Mouse (Mus musculus): ENCODE data around the gene Samd4.

The Samd4 gene

DNA sequence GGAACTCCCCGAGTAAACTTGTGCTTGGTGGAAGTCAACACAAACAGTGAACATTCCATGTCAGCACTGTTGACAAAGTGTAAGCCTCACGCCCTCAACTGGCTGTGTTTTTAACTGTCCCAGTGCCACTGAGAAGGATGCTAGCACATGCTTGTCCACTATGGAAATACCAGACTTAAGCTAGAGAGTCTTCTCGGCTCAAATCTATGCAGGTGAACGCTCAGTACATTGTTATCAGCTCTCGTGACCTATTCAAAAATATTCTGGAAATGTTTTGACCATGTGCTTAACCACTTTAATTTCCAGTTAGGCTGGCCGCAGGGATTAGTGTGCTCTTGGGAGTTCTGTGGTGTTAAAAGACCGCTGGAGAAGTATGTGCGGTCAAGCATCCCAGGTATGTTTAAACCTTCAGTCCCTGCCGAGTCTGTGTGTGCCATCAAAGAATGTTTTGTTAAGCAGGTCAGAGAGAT lies 73.0 kb downstream of the Samd4 start:
- in situ Hi-C loops (cut with MboI, MseI), result no loop called here

- in situ Hi-C loops (cut with MboI, MseI), result no loop called here
Observed at GRCm38 (mm10) chr14:46956121-46956520, 73.5 kb downstream of the Samd4 start.

- in situ Hi-C loops (cut with MboI, MseI), result no loop called here
Observed at GRCm38 (mm10) chr14:46959166-46959721, 76.6 kb downstream of the Samd4 start.

- in situ Hi-C loops (cut with MboI, MseI), result no loop called here
Observed at GRCm38 (mm10) chr14:46959831-46960230, 77.2 kb downstream of the Samd4 start.

DNA sequence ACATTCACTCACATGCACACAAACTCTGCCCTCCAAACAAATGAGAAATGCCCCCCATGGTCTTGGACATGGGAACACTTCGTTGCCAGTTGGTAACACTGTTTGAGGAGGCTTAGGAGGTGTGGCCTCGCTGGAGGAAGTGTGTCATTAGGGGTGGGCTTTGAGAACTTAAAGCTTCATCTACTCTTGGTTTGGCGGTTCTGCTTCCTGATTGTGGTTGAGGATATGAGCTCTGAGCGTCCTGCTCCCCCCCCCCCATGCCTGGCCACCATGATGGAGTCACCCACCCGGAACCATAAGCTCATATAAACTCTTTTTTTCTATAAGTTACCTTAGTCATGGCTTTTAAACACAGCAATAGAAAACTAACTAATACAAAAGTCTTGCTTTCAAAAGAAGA lies 80.2 kb downstream of the Samd4 start:
- in situ Hi-C loops (cut with MboI, MseI), result no loop called here

- in situ Hi-C loops (cut with MboI, MseI), result no loop called here
Observed at GRCm38 (mm10) chr14:46964074-46964872, 81.6 kb downstream of the Samd4 start.

GRCm38 (mm10) chr14:46966206-46966605 lies 83.6 kb downstream of the Samd4 start:
- in situ Hi-C loops (cut with MboI, MseI), result no loop called here

- in situ Hi-C loops (cut with MboI, MseI), result no loop called here
Observed at GRCm38 (mm10) chr14:46968046-46968445, 85.4 kb downstream of the Samd4 start.

- in situ Hi-C loops (cut with MboI, MseI), result no loop called here
Observed at GRCm38 (mm10) chr14:46970673-46971072, 88.0 kb downstream of the Samd4 start.

DNA sequence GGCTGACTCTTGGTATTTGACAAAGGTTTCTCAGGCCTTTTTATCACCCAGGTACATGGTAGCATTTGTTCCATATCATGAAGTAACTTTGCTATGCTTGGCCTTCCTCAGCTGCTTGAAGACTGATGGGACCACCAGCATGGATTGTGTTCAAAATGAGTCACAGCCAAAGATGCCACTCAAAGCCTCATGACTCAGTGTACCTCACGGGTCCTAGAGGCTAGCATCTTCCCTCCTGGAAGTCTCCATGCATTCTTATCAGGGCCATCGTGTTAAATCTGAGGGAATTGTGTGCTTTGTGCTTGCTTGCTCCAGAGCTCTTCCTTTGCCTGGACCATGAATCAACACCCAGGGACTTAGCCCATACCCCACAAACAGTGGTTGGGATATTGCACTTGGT lies 89.1 kb downstream of the Samd4 start:
- in situ Hi-C loops (cut with MboI, MseI), result no loop called here

DNA sequence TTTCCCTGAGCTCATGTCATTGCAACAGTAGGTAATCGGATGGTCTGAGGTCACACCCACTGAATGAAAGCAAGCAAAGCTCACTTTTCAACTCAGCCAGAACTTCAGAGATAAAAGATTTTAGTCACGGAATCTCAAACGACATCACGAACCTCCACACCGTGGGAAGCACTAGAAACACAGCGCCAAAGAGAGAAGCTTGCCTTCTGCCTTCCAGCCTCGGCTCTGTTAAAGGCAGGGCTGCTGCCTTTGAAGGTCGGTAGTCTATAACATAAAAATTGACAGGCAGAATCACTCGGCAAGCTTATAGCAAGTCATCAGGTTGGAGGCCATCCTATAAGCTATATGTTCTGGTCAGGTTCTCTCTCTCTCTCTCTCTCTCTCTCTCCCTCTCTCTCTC lies 92.2 kb downstream of the Samd4 start:
- in situ Hi-C loops (cut with MboI, MseI), result no loop called here

DNA sequence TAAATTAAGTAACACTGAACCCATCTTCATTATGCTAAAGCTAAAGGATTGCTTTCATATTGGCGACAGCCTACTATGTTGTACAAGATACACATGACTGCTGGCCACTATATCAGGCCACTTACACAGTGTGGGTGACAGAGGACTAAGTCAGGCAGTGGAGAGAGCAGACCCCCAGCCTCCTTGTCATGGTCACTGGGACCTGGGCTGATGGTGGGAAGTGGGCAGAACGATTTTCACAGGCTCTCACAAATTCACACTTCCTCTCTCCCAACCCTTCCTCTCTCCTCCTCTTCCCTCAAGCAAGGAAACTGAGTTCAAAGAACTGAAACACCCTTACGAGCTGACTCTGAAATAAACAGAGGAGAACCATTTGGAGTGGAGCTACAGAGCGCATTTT lies 93.3 kb downstream of the Samd4 start:
- in situ Hi-C loops (cut with MboI, MseI), result no loop called here

GRCm38 (mm10) chr14:46976712-46977111 lies 94.1 kb downstream of the Samd4 start:
- in situ Hi-C loops (cut with MboI, MseI), result no loop called here

DNA sequence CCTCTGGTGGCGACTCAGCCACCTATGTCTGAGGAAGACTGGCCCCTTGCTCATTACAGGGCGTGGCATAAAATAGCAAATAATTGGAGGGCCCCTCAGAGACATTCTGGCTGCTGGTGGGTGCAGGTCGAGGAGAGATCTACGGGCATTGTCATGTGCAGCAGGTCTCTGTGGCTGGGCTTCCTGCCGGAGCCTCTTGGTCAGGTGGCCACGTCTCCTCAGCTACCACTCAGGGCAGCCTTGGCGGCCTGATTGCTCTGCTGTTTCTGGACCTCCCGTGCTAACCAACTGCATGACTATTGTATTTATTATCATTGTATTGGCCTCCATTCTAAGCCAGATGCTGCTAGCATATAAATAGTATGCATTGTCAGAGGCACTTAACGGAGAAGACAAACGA lies 95.0 kb downstream of the Samd4 start:
- in situ Hi-C loops (cut with MboI, MseI), result no loop called here

GRCm38 (mm10) chr14:46979172-46979571 lies 96.5 kb downstream of the Samd4 start:
- in situ Hi-C loops (cut with MboI, MseI), result no loop called here

- in situ Hi-C loops (cut with MboI, MseI), result no loop called here
Observed at GRCm38 (mm10) chr14:46980736-46981438, 98.2 kb downstream of the Samd4 start.

GRCm38 (mm10) chr14:46982106-46982505 lies 99.5 kb downstream of the Samd4 start:
- in situ Hi-C loops (cut with MboI, MseI), result no loop called here

GRCm38 (mm10) chr14:46984542-46985125 lies 102.0 kb downstream of the Samd4 start:
- in situ Hi-C loops (cut with MboI, MseI), result no loop called here

DNA sequence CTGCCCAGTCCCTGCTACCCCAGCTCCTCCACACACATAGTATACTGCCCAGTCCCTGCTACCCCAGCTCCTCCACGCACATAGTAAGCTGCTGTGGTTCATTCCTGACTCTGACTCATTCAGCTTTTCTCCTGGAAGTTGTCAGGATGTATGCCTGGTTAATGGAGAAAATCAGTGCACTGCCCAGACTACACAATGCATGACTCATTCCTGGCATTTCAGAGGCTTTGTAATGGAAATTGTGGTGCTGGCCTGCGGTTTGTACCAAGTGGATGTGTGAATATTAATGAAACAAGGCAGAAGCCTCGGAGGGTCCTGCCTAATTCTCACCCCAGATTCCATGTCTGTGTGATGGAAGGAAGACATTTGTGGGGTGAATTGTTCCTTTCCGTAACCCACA lies 107.0 kb downstream of the Samd4 start:
- in situ Hi-C loops (cut with MboI, MseI), result no loop called here

DNA sequence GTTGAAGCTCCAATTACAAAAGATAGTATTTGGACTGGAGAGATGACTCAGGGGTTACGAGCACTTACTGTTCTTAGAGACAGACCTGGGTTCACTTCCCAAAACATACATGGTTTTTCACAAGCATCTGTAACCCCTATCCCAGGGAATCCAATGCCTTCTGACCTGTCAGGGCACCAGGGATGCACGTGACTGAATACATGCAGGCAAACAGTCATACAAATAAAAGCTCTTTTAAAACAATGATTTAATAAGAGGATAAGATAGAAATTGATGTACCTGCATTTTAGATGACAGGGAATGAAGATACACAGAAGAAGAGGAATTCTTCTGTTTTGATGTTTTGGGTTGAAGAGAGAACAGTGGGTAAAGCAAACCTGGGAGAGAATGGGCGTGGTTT lies 107.8 kb downstream of the Samd4 start:
- in situ Hi-C loops (cut with MboI, MseI), result no loop called here

DNA sequence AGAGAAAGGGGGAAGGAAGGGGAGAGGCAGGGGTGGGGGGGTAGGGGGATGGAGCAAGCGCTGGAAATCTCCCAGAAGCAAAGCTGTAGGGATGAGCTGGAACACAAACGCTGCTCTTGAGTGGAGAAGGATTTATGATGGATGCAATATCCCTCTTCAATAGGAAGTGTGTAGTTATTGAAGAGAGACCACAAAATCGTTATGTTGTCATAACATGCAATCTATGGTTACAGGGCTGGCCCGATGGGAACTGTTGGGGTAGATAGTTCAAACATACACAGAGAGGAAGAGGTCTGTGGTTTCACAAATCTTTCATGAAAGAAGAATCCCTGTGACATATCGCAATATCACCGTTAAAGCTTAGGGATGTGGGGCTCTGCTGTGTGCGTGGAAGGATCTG lies 112.0 kb downstream of the Samd4 start:
- in situ Hi-C loops (cut with MboI, MseI), result no loop called here

DNA sequence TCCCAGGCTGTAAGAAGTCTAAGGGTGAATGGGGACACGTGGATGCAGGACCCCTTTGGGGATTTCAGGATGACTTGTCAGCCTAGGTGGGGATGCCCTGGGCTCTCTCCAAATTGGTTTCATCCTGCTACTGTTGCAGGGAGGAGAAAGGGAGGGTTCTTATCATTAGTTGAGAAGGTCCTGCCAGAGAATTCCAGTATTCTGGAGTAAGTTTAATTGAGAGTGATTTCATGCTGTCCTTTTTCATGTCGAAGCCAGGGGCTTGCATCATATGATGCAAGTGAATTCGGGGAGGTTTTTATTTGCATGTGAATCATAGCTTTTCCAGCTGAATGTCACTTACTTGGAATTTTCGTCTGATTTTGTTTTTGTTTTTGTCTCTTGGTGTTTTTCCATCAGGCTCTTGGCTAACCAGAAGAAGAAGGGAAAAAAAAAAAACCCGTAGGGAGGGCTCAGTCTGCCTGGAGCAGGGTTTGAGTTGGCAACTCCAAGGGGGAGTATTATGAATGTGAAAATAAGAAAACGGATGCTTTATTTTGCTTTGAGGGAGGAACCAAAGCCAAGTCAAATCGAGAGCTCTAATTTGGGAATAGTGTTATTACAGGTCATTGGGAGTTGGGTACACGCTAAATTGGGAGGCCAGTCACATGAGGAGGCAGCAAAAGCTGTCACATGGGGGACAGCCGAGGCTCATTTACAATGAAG lies 116.8 kb downstream of the Samd4 start:
- in situ Hi-C loops (cut with MboI, MseI), result no loop called here
